9 mouse cellular contexts compared by ENCODE assay signal in genomic region chr7:143444955-143445648, GRCm38 (mm10). TPM values are rescaled to one million over a fixed set of nuclear protein-coding genes. Genes with fewer than 3 reads are reported as not detected.
DNase-seq lines count a peak whose midpoint lies in the region; ATAC-seq lines count a peak whose summit lies in the region.
"Had no signal": no experiment of that assay in that cellular context is flagged by ENCODE, and none has a peak within 500 bp of the region (broad histone marks: within the 10 kb centered on the region; RNA-seq: fewer than 3 reads in every experiment).

No protein-coding gene starts in this region.

- ATAC-seq in heart, embryonic 16.5 days (replicated peaks; ENCODE audit: extremely low read depth, insufficient read depth, low FRiP score): no peak; the same call in 1 of the 2 replicates
- ATAC-seq in intestine, embryonic 16.5 days: peak; percentile 29; the same call in 1 of the 2 replicates
- ATAC-seq in neural tube, embryonic 11.5 days (ENCODE audit: insufficient read depth, low FRiP score, low TSS enrichment): peak; percentile 77
- ATAC-seq: inflammation-experienced regulatory T-cells, adult 6 months had no signal

- peak overlapping the region; percentile 51 for H3K4me3 ChIP-seq in heart, embryonic 16.5 days (ENCODE audit: low read length)
- peak overlapping the region; percentile 54 for H3K4me3 ChIP-seq in embryonic facial prominence, embryonic 10.5 days
- peak overlapping the region; percentile 45 for H3K4me3 ChIP-seq in intestine, embryonic 16.5 days (ENCODE audit: low read length)
- H3K4me3 ChIP-seq in neural tube, embryonic 11.5 days (ENCODE audit: low read depth, low read length): peak overlapping the region; percentile 32

- WGBS in heart, embryonic 16.5 days: 9% methylated on average over 54 of the region's 55 CpGs
- WGBS in embryonic facial prominence, embryonic 10.5 days: 2% methylated on average over 55 of the region's 55 CpGs
- WGBS in intestine, embryonic 16.5 days: 8% methylated on average over 55 of the region's 55 CpGs
- 1% methylated on average over 55 of the region's 55 CpGs for WGBS in neural tube, embryonic 11.5 days

- peaks cover 20% of the 10 kb centered on the region for H3K27me3 ChIP-seq in heart, embryonic 16.5 days (ENCODE audit: control insufficient read depth, insufficient read depth, low read length)
- H3K27me3 ChIP-seq in embryonic facial prominence, embryonic 10.5 days (replicated peaks; ENCODE audit: low read depth, poor library complexity, severe bottlenecking): peaks cover 96% of the 10 kb centered on the region
- peaks cover 27% of the 10 kb centered on the region for H3K27me3 ChIP-seq in intestine, embryonic 16.5 days (replicated peaks; ENCODE audit: control insufficient read depth, insufficient read depth, low read length)
- peaks cover 14% of the 10 kb centered on the region for H3K27me3 ChIP-seq in neural tube, embryonic 11.5 days (ENCODE audit: control insufficient read depth, insufficient read depth, low read length)

- no peaks in the 10 kb centered on the region for H3K36me3 ChIP-seq in heart, embryonic 16.5 days (ENCODE audit: control insufficient read depth, insufficient read depth)
- no peaks in the 10 kb centered on the region for H3K36me3 ChIP-seq in embryonic facial prominence, embryonic 10.5 days (replicated peaks)
- H3K36me3 ChIP-seq in intestine, embryonic 16.5 days (ENCODE audit: control insufficient read depth, insufficient read depth, low read length): no peaks in the 10 kb centered on the region
- no peaks in the 10 kb centered on the region for H3K36me3 ChIP-seq in neural tube, embryonic 11.5 days (ENCODE audit: control insufficient read depth, insufficient read depth, low read length)

- H3K27ac ChIP-seq in heart, embryonic 16.5 days (ENCODE audit: low read length): no peak overlapping the region
- peak overlapping the region; percentile 82 for H3K27ac ChIP-seq in embryonic facial prominence, embryonic 10.5 days (replicated peaks)
- H3K27ac ChIP-seq in intestine, embryonic 16.5 days (ENCODE audit: low read length): no peak overlapping the region
- peak overlapping the region; percentile 95 for H3K27ac ChIP-seq in neural tube, embryonic 11.5 days (ENCODE audit: low read depth, low read length)

- H3K9me3 ChIP-seq in heart, embryonic 16.5 days (replicated peaks; ENCODE audit: control insufficient read depth, low read length): no peaks in the 10 kb centered on the region
- no peaks in the 10 kb centered on the region for H3K9me3 ChIP-seq in embryonic facial prominence, embryonic 10.5 days
- no peaks in the 10 kb centered on the region for H3K9me3 ChIP-seq in intestine, embryonic 16.5 days (ENCODE audit: control insufficient read depth, low read length)
- no peaks in the 10 kb centered on the region for H3K9me3 ChIP-seq in neural tube, embryonic 11.5 days (ENCODE audit: control insufficient read depth, low read length)

- peak overlapping the region; percentile 69 for H3K9ac ChIP-seq in heart, embryonic 16.5 days (ENCODE audit: low read length)
- H3K9ac ChIP-seq in intestine, embryonic 16.5 days (ENCODE audit: low read depth, low read length): peak overlapping the region; percentile 67
- peak overlapping the region; percentile 52 for H3K9ac ChIP-seq in neural tube, embryonic 11.5 days (ENCODE audit: low read length)

- H3K4me1 ChIP-seq in heart, embryonic 16.5 days (ENCODE audit: control insufficient read depth, insufficient read depth, low read length): peaks cover 7% of the 10 kb centered on the region; the same call in 1 of the 2 replicates
- peaks cover 40% of the 10 kb centered on the region for H3K4me1 ChIP-seq in embryonic facial prominence, embryonic 10.5 days
- H3K4me1 ChIP-seq in intestine, embryonic 16.5 days (ENCODE audit: control insufficient read depth, insufficient read depth, low read length): peaks cover 16% of the 10 kb centered on the region
- peaks cover 29% of the 10 kb centered on the region for H3K4me1 ChIP-seq in neural tube, embryonic 11.5 days (ENCODE audit: control insufficient read depth, insufficient read depth, low read length)

- H3K4me2 ChIP-seq in heart, embryonic 16.5 days (ENCODE audit: low read depth, low read length): peak overlapping the region; percentile 83
- H3K4me2 ChIP-seq in intestine, embryonic 16.5 days (ENCODE audit: low read depth, low read length): peak overlapping the region; percentile 77
- H3K4me2 ChIP-seq in neural tube, embryonic 11.5 days (ENCODE audit: low read depth): peak overlapping the region; percentile 56

- no peak for DNase-seq in heart, postnatal 4 days
- DNase-seq in embryonic facial prominence, embryonic 10.5 days (ENCODE audit: low spot score): peak; percentile 56
- peak; percentile 70 for DNase-seq in neural tube, embryonic 11.5 days (ENCODE audit: low spot score)
- DNase-seq in adrenal gland, adult 18-20 months (ENCODE audit: low spot score in 2 of 2): no peak
- DNase-seq in thymus, postnatal 4 days: no peak
- no peak for DNase-seq in urinary bladder, adult 18-20 months (ENCODE audit: low spot score in 2 of 2)

RNA-seq across cellular contexts. Expression of gene Cdkn1c, which starts 15.7 kb away (rescaled TPM):
- polyA plus RNA-seq in heart, embryonic 16.5 days (2015; fragmentation: Nextera tagmentation; extraction: Ambion mirVana): 285 and 286 TPM in 2 replicates
- 10 to 100 TPM; 56.1 to 60.4 TPM for total RNA-seq in heart, postnatal 4 days (2021)
- 355 and 407 TPM in 2 replicates for polyA plus RNA-seq in embryonic facial prominence, embryonic 10.5 days (2016; fragmentation: Nextera tagmentation; extraction: Ambion mirVana)
- polyA plus RNA-seq in intestine, embryonic 16.5 days (2015; fragmentation: Nextera tagmentation; extraction: Ambion mirVana): 522 and 653 TPM in 2 replicates
- 1,204 and 1,311 TPM in 2 replicates for polyA plus RNA-seq in neural tube, embryonic 11.5 days (2014; fragmentation: Nextera tagmentation; extraction: Ambion mirVana)
- total RNA-seq in adrenal gland, adult 18-20 months (2021): 100 to 1,000 TPM; 153 to 767 TPM

RNA-seq across cellular contexts. Expression of gene Slc22a18, which starts 28.4 kb away (rescaled TPM):
- polyA plus RNA-seq in heart, embryonic 16.5 days (2015; fragmentation: Nextera tagmentation; extraction: Ambion mirVana): 0.66 and 1.0 TPM in 2 replicates
- under 1 TPM; 0.45 to 0.55 TPM for total RNA-seq in heart, postnatal 4 days (2021)
- 0.26 and 0.96 TPM in 2 replicates for polyA plus RNA-seq in embryonic facial prominence, embryonic 10.5 days (2016; fragmentation: Nextera tagmentation; extraction: Ambion mirVana)
- 18.2 and 22.7 TPM in 2 replicates for polyA plus RNA-seq in intestine, embryonic 16.5 days (2015; fragmentation: Nextera tagmentation; extraction: Ambion mirVana)
- polyA plus RNA-seq in neural tube, embryonic 11.5 days (2014; fragmentation: Nextera tagmentation; extraction: Ambion mirVana): 0.64 TPM in 1 of 2 replicates, not detected in the other
- 1 to 10 TPM; 1.9 to 6.7 TPM for total RNA-seq in adrenal gland, adult 18-20 months (2021)

RNA-seq across cellular contexts. Expression of gene Phlda2, which starts 57.8 kb away (rescaled TPM):
- 0.29 and 0.71 TPM in 2 replicates for polyA plus RNA-seq in heart, embryonic 16.5 days (2015; fragmentation: Nextera tagmentation; extraction: Ambion mirVana)
- not detected for total RNA-seq in heart, postnatal 4 days (2021)
- polyA plus RNA-seq in embryonic facial prominence, embryonic 10.5 days (2016; fragmentation: Nextera tagmentation; extraction: Ambion mirVana): 2.7 and 2.9 TPM in 2 replicates
- polyA plus RNA-seq in intestine, embryonic 16.5 days (2015; fragmentation: Nextera tagmentation; extraction: Ambion mirVana): 11.7 and 16.1 TPM in 2 replicates
- 0.85 and 1.4 TPM in 2 replicates for polyA plus RNA-seq in neural tube, embryonic 11.5 days (2014; fragmentation: Nextera tagmentation; extraction: Ambion mirVana)
- total RNA-seq in adrenal gland, adult 18-20 months (2021): 1 to 10 TPM in 1 of 2 experiments, under 1 TPM in 1; 0.45 to 2.8 TPM
- polyA plus RNA-seq: inflammation-experienced regulatory T-cells, adult 6 months had no signal

Comparison
In these comparisons a context has a peak if more than half of its experiments do, and no peak if none do; other contexts are left out.
1. H3K27ac ChIP-seq: peak in embryonic facial prominence, embryonic 10.5 days (single experiment) and neural tube, embryonic 11.5 days (single experiment); none in heart, embryonic 16.5 days (single experiment) and intestine, embryonic 16.5 days (single experiment).
2. DNase-seq: peak in embryonic facial prominence, embryonic 10.5 days (single experiment) and neural tube, embryonic 11.5 days (single experiment); none in heart, postnatal 4 days (single experiment), adrenal gland, adult 18-20 months (0 of 2), thymus, postnatal 4 days (single experiment) and urinary bladder, adult 18-20 months (0 of 2).
3. Peak in every context shown above with its lines, with median percentiles within 50 percentile points of each other: H3K4me2 ChIP-seq, H3K4me3 ChIP-seq and H3K9ac ChIP-seq.